Mouse (Mus musculus) testis, adult 2 months (tissue): ENCODE data around the gene Fuz.

Source experiments
- CTCF ChIP-seq: fragments of 200-500 bp; IDR thresholded peaks from 2 replicates; pipeline ENCODE4 v1.5.1; 2012; ENCODE audit warnings: low read depth, mild to moderate bottlenecking, inconsistent platforms, low read length, moderate library complexity; ENCODE audit not compliant: control insufficient read depth, insufficient read depth, insufficient replicate concordance
- POLR2A ChIP-seq: fragments of 200-500 bp; IDR thresholded peaks from 2 replicates; pipeline ENCODE4 v1.6.1; 2012; ENCODE audit warnings: low read depth, mild to moderate bottlenecking, inconsistent platforms, low read length, moderate library complexity; ENCODE audit not compliant: control insufficient read depth

DNA sequence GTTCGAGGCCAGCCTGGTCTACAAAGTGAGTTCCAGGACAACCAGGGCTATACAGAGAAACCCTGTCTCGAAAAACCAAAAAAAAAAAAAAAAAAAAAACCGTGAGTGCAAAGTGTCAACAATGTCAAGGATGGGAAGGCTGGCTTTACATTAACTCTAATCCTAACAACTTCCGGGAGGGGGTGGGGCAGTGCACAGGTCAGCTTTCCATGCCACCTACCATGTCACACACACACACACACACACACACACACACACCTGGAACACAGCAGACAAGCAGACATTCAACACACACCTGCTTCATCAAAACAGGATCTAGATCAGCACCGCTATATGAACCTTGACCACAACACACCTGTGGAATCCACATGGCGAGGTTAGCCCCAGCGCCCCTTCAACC is 5.7 kb upstream of the Fuz start:
- no peak for TF ChIP-seq POLR2A
- TF ChIP-seq CTCF = no peak
